Mouse (Mus musculus) forebrain, embryonic 10.5 days (tissue): ENCODE measurements around the gene Ndufaf1. TPM values are rescaled to one million over a fixed set of nuclear protein-coding genes. Genes with fewer than 3 reads are reported as not detected.

Experiments used
- polyA plus RNA-seq: library from polyadenylated mRNA; unstranded; fragments of >200 nt; fragmentation: Nextera tagmentation; extraction: Ambion mirVana; gene quantifications from 2 replicates; pipeline ENCODE4 v1.2.1, GENCODE M21; 2016

Ndufaf1 gene
- polyA plus RNA-seq, 1 experiment from 2014 or later = 50.5 TPM

Other genes with a start within 250 kb of the Ndufaf1 start
- 4.1 and 4.6 TPM in 2 replicates for gene Ino80, start 185.1 kb downstream of the Ndufaf1 start, polyA plus RNA-seq
- 0.73 and 0.82 TPM in 2 replicates for gene Exd1, start 115.2 kb downstream of the Ndufaf1 start, polyA plus RNA-seq
- 50.6 and 51.5 TPM in 2 replicates for gene Chp1, start 115.1 kb downstream of the Ndufaf1 start, polyA plus RNA-seq
- 98.4 and 100 TPM in 2 replicates for gene Nusap1, start 44.5 kb downstream of the Ndufaf1 start, polyA plus RNA-seq
- 43.2 and 47.5 TPM in 2 replicates for gene Oip5, start 44.4 kb downstream of the Ndufaf1 start, polyA plus RNA-seq
- 56.5 and 61.8 TPM in 2 replicates for gene Rtf1, start 12.2 kb upstream of the Ndufaf1 start, polyA plus RNA-seq
- 1.2 and 1.8 TPM in 2 replicates for gene Itpka, start 79.5 kb upstream of the Ndufaf1 start, polyA plus RNA-seq
- 0.33 TPM in 1 of 2 replicates, not detected in the other for gene Ltk, start 97.6 kb upstream of the Ndufaf1 start, polyA plus RNA-seq
- 42.3 and 43.5 TPM in 2 replicates for gene Rpap1, start 124.7 kb upstream of the Ndufaf1 start, polyA plus RNA-seq
- 27.0 and 27.6 TPM in 2 replicates for gene Tyro3, start 134.9 kb upstream of the Ndufaf1 start, polyA plus RNA-seq
- 29.1 and 30.1 TPM in 2 replicates for gene Mga, start 234.4 kb upstream of the Ndufaf1 start, polyA plus RNA-seq